Mouse (Mus musculus) myocyte (in vitro differentiated cells): ENCODE measurements around the gene Cerkl. TPM values are rescaled to one million over a fixed set of nuclear protein-coding genes. Genes with fewer than 3 reads are reported as not detected.

Experiments used
- H3K27me3 ChIP-seq: one replicate; pipeline ENCODE4 v1.6.1; 2011; ENCODE audit not compliant: control insufficient read depth, insufficient read depth, insufficient read length
- H3K36me3 ChIP-seq: one replicate; pipeline ENCODE4 v1.6.1; 2011; ENCODE audit not compliant: control insufficient read depth, insufficient read depth
- H3K4me2 ChIP-seq: one replicate; pipeline ENCODE4 v1.6.1; 2011; ENCODE audit warnings: low read depth, control low read depth
- H3K4me3 ChIP-seq: one replicate; pipeline ENCODE4 v1.5.1; 2011; ENCODE audit warnings: mild to moderate bottlenecking, control low read depth, moderate library complexity
- H3K79me2 ChIP-seq: one replicate; pipeline ENCODE4 v1.6.1; 2011; ENCODE audit not compliant: control insufficient read depth, insufficient read depth
- H3ac ChIP-seq: one replicate; pipeline ENCODE4 v1.6.1; 2011; ENCODE audit not compliant: control insufficient read depth, insufficient read length
- CEBPB ChIP-seq: IDR thresholded peaks from 2 replicates; pipeline ENCODE4 v1.6.1; 2011; ENCODE audit warnings: mild to moderate bottlenecking, moderate library complexity; ENCODE audit not compliant: poor library complexity, insufficient read depth, severe bottlenecking
- E2F4 ChIP-seq: IDR thresholded peaks from one replicate; pipeline ENCODE4 v1.6.1; 2011; ENCODE audit warnings: mild to moderate bottlenecking, control low read depth, moderate library complexity; ENCODE audit not compliant: insufficient read depth
- MAX ChIP-seq: IDR thresholded peaks from one replicate; pipeline ENCODE4 v1.6.1; 2011; ENCODE audit warnings: low read depth, mild to moderate bottlenecking, control low read depth
- MYOD1 ChIP-seq, 3 experiments: IDR thresholded peaks; one replicate each; pipeline ENCODE4 v1.6.1; 2011; ENCODE audit warnings: control low read depth in 2 of 3, low read depth in 2 of 3, mild to moderate bottlenecking in 2 of 3, moderate library complexity in 1 of 3; ENCODE audit not compliant: insufficient read length in 2 of 3, control insufficient read depth in 1 of 3
- MYOG ChIP-seq, 3 experiments: IDR thresholded peaks; one replicate each; pipeline ENCODE4 v1.6.1; 2011; ENCODE audit warnings: control low read depth in 2 of 3, low read depth in 2 of 3, mild to moderate bottlenecking in 2 of 3; ENCODE audit not compliant: insufficient read length in 2 of 3, control insufficient read depth in 1 of 3, insufficient read depth in 1 of 3
- POLR2A ChIP-seq: IDR thresholded peaks from one replicate; pipeline ENCODE4 v1.6.1; 2011; ENCODE audit warnings: low read depth, mild to moderate bottlenecking, control low read depth, moderate library complexity; ENCODE audit not compliant: insufficient read length
- POLR2AphosphoS2 ChIP-seq: IDR thresholded peaks from one replicate; pipeline ENCODE4 v1.6.1; 2011; ENCODE audit warnings: low read depth, control low read depth; ENCODE audit not compliant: insufficient read length
- REST ChIP-seq: IDR thresholded peaks from one replicate; pipeline ENCODE4 v1.6.1; 2011; ENCODE audit warnings: mild to moderate bottlenecking, control low read depth, moderate library complexity; ENCODE audit not compliant: insufficient read depth, insufficient read length
- SRF ChIP-seq: IDR thresholded peaks from one replicate; pipeline ENCODE4 v1.6.1; 2011; ENCODE audit warnings: low read depth; ENCODE audit not compliant: control insufficient read depth, insufficient read length
- TCF12 ChIP-seq: IDR thresholded peaks from one replicate; pipeline ENCODE4 v1.6.1; 2011; ENCODE audit warnings: mild to moderate bottlenecking, control low read depth; ENCODE audit not compliant: poor library complexity, insufficient read depth, severe bottlenecking
- TCF3 ChIP-seq: IDR thresholded peaks from one replicate; pipeline ENCODE4 v1.6.1; 2011; ENCODE audit warnings: low read depth, control low read depth; ENCODE audit not compliant: insufficient read length
- USF1 ChIP-seq: IDR thresholded peaks from one replicate; pipeline ENCODE4 v1.6.1; 2011; ENCODE audit warnings: low read depth, mild to moderate bottlenecking, control low read depth, moderate library complexity
- polyA plus RNA-seq: library from polyadenylated mRNA; unstranded; fragments of >200 nt; fragmentation: generic; extraction: Trizol; gene quantifications from one replicate; pipeline ENCODE4 v1.2.1, GENCODE M21; 2012; ENCODE audit warnings: missing spikeins

Cerkl gene
- polyA plus RNA-seq, 1 experiment = not detected

DNA sequence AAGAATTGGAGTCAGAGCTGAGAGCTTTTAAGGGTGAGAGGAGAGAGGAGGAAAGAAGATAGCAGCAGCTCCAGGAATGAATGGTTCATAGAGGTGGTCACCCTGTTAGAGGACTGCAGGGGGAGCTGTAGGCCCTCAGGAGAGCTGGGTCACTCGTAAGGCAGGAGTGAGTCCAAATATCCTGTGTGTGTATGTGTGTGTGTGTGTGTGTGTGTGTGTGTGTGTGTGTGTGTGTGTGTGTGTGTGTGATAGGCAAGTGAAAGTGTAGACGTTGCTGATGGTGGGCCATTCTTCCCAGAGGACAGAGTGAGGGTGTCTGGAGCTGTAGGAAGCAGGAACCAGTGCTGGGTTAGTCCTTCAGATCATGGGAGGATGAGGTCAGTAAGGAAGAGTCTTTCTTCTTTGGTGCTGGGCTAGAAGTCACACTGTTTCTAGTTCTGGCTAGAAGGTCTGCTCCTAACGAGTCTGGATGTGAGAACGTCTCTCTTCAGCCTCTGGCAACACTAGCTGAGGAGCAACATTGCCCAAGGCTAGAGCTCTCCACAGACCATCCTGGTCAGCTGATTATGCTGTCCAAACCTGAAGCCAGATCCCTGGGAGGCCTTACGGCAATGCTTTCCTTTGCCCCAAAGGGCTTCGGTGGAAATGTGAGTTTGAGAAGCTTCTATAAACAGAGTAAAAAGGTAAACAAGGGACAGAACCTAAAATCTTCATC is 83.9 kb downstream of the Cerkl start:
- Histone ChIP-seq H3K79me2 (no peaks in the 10 kb centered on the region), H3ac (no peak overlapping the region), H3K27me3 (no peaks in the 10 kb centered on the region), H3K36me3 (no peaks in the 10 kb centered on the region), H3K4me2 (peak overlapping the region; percentile 65), H3K4me3 (no peak overlapping the region)
- TF ChIP-seq MAX (no peak), POLR2A (no peak), POLR2AphosphoS2 (no peak), MYOG (IDR thresholded peaks at IDR 0.05; ENCODE audit: control insufficient read depth in 1 of 3, insufficient read depth in 1 of 3, insufficient read length in 2 of 3, low read depth in 2 of 3) (no peak), E2F4 (no peak), REST (no peak), MYOD1 (IDR thresholded peaks at IDR 0.05; ENCODE audit: control insufficient read depth in 1 of 3, insufficient read length in 2 of 3, low read depth in 2 of 3) (no peak)

DNA sequence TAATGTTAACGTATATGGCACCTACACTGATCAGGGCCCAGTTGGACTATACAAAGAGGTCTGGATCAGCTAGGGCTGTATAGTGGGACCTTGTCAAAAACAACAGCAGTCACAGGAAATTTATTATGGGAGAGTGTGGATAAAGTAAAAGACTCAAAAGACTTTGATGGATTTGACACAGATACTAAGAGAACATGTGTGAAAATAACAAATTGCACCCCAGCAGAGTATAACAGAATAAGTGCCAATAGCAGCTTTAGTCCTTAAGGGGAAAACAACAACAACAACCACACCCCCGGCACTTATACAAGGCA is 84.5 kb downstream of the Cerkl start:
- Histone ChIP-seq H3K79me2 (no peaks in the 10 kb centered on the region), H3K36me3 (no peaks in the 10 kb centered on the region), H3ac (no peak overlapping the region), H3K4me2 (peak overlapping the region; percentile 65), H3K27me3 (no peaks in the 10 kb centered on the region), H3K4me3 (no peak overlapping the region)
- no peak for TF ChIP-seq CEBPB
- no peak for TF ChIP-seq REST
- TF ChIP-seq MAX = no peak
- TF ChIP-seq TCF3 = no peak
- no peak for TF ChIP-seq POLR2A
- no peak for TF ChIP-seq MYOD1 (IDR thresholded peaks at IDR 0.05; ENCODE audit: control insufficient read depth in 1 of 3, insufficient read length in 2 of 3, low read depth in 2 of 3)
- TF ChIP-seq POLR2AphosphoS2 = no peak
- no peak for TF ChIP-seq MYOG (IDR thresholded peaks at IDR 0.05; ENCODE audit: control insufficient read depth in 1 of 3, insufficient read depth in 1 of 3, insufficient read length in 2 of 3, low read depth in 2 of 3)
- TF ChIP-seq TCF12 = no peak
- TF ChIP-seq E2F4 = no peak

DNA sequence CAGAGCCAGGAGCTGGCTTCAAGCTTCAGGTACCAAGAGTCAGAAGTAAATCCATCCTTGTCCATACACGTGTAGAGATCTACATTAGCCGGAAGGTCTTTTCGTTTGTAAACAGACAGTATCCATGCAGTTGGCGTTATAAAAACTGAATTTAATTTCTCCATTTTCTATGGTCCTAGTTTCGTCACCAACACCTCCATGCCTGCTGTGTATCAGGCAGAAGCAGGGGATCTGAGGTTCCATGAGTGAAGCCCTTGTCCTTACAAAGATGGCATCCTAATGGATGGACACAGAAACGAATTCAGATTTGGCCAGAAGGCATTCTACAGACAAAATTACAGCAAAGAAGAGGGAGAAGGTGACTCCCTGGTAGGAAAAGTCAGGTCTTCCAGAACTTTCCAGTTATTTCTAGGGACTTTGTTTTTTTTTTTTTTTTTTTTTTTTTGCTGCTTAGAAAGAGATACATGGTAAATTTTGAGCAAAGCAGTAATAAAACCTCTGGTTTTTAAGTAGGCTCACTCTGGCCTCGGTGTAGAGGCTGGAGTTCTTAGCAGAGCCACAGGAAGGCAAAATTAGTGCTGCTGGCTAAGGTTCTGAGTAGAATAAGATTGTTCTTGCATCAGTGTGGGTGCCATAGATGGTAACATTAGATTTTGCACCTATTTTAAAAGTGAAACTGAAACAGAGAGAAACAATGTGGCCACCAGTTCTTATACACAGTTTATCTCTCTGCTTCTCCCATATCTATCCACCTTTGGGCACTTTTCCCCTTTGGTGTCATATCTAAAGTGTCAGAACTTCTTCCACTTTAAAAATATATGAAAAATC is 85.0 kb downstream of the Cerkl start:
- H3ac ChIP-seq = no peak overlapping the region
- no peak overlapping the region for H3K4me3 ChIP-seq
- no peaks in the 10 kb centered on the region for H3K27me3 ChIP-seq
- no peaks in the 10 kb centered on the region for H3K36me3 ChIP-seq
- TF ChIP-seq POLR2A (no peak), TCF3 (no peak), CEBPB (no peak), USF1 (no peak), POLR2AphosphoS2 (no peak), MYOG (IDR thresholded peaks at IDR 0.05; ENCODE audit: control insufficient read depth in 1 of 3, insufficient read depth in 1 of 3, insufficient read length in 2 of 3, low read depth in 2 of 3) (no peak), MAX (no peak), E2F4 (no peak), REST (no peak)
- peak overlapping the region; percentile 65 for H3K4me2 ChIP-seq
- no peaks in the 10 kb centered on the region for H3K79me2 ChIP-seq

DNA sequence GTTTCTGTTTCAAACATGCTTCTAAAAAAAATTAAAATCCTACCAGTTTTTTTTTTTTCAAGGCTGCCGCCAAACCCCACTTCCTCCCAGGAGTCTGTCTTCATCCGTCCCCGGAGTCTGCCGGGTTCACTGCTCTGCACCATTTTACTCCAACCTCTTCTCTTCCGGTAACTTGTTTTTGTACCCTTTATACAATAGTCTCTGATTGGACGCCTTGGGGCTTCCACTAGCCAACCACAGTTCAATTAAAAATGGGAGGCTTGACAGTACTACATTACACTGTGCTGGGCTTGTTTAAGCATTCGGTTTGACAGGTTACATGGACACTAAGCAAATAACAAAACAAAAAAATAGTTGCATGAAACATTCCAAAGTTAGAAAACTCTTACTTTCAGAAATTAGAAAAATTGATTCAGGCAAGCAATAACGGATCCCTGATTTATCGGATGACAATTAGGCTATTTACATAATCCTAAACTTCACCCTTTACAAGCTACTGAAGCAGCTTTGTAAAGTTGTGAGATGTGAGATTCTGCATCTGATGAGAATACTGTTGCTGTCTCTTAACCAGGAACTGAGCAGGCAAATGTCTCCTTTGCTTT is 85.8 kb downstream of the Cerkl start:
- Histone ChIP-seq H3K36me3 (no peaks in the 10 kb centered on the region), H3K27me3 (no peaks in the 10 kb centered on the region), H3K4me2 (no peak overlapping the region), H3K79me2 (no peaks in the 10 kb centered on the region), H3ac (no peak overlapping the region), H3K4me3 (no peak overlapping the region)
- TF ChIP-seq TCF12 (no peak), SRF (no peak), E2F4 (no peak), MYOG (IDR thresholded peaks at IDR 0.05; ENCODE audit: control insufficient read depth in 1 of 3, insufficient read depth in 1 of 3, insufficient read length in 2 of 3, low read depth in 2 of 3) (no peak), USF1 (no peak), REST (no peak), MAX (no peak)

DNA sequence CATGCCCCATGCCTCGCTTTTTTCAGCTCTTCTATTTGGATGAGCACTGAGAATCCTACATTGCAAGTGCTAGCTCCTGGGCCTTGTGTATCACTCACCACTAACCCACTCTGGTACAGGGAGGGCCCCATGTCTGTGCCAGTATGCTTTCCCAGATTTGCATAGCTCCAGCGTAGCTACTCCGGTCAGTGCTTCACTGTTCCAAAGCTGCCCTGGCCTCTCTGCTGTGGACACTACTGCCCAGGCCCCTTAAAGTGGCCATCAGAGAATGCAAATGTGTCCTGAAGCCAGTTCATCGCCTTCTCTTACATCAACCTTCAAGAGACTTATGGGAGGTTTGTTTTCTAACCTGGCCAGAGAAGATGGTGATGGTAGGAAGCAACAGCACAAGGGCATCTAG is 86.7 kb downstream of the Cerkl start:
- H3K4me2 ChIP-seq = no peak overlapping the region
- H3K79me2 ChIP-seq = no peaks in the 10 kb centered on the region

More for the DNA sequence above, 86.7 kb downstream of the Cerkl start:
- Histone ChIP-seq H3K27me3 (no peaks in the 10 kb centered on the region), H3ac (no peak overlapping the region), H3K4me3 (no peak overlapping the region), H3K36me3 (no peaks in the 10 kb centered on the region)
- TF ChIP-seq USF1 (no peak), MAX (no peak), TCF3 (no peak), REST (no peak), POLR2AphosphoS2 (no peak), E2F4 (no peak), MYOD1 (IDR thresholded peaks at IDR 0.05; ENCODE audit: control insufficient read depth in 1 of 3, insufficient read length in 2 of 3, low read depth in 2 of 3) (no peak), POLR2A (no peak), SRF (no peak)
